Mouse (Mus musculus): Measurements from ENCODE around the gene Olfr616. TPM values are rescaled to one million over a fixed set of nuclear protein-coding genes. Genes with fewer than 3 reads are reported as not detected.
"Not testable (repeated sequence)": the region's sequence is repeated elsewhere in the genome, so short reads cannot be mapped to it uniquely, and the experiment has no call there.

The Olfr616 gene
- polyA plus RNA-seq (2016; fragmentation: Nextera tagmentation; extraction: Ambion mirVana): not detected in 2 replicates

DNA sequence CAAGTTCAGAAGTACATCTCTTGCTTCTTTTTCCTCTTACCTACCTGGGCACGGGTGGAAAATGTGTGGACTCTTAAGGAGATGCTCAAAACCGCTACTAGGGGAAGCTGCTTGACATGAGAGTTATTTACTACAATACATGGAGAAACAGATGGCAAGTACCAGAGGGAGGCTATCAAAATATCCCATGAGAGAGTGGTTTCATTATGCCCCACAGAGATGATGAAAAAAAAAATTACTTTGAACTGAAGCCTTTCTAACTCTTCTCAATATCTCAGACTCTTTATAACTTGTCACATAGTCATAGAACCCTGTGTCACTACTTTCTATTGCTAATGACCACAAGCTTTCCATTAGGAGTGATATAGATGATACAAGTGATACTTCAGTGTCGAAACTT is at the start of gene Olfr616:
Gene Olfr616 (minus strand): TSS at position 101 of the 400 bp plus-strand sequence.
- Histone ChIP-seq H3K4me2 (replicated peaks) (no peak within 1 kb of the TSS), H3K4me1 (no peaks in the 10 kb centered on the region), H3K27me3 (no peaks in the 10 kb centered on the region), H3K27ac (replicated peaks) (no peak within 1 kb of the TSS), H3K9ac (replicated peaks) (no peak within 1 kb of the TSS), H3K4me3 (no peak within 1 kb of the TSS), H3K9me3 (no peaks in the 10 kb centered on the region), H3K36me3 (no peaks in the 10 kb centered on the region)
- 75% methylated on average over 3 of the region's 3 CpGs for WGBS
- ATAC-seq (ENCODE audit: low FRiP score, low read depth): no peak

GRCm38 (mm10) chr7:103612434-103612833 is 43.5 kb upstream of the Olfr616 start, which contains the start of gene Olfr620:
Gene Olfr620, minus strand, starts transcription at chr7:103612534.
- H3K4me3 ChIP-seq: no peak within 1 kb of the TSS
- no peaks in the 10 kb centered on the region for H3K9me3 ChIP-seq
- H3K4me2 ChIP-seq (replicated peaks): no peak within 1 kb of the TSS
- H3K27me3 ChIP-seq: no peaks in the 10 kb centered on the region
- no peak for ATAC-seq (ENCODE audit: low FRiP score, low read depth)
- no peak within 1 kb of the TSS for H3K27ac ChIP-seq (replicated peaks)
- WGBS: 72% methylated on average over 2 of the region's 2 CpGs
- no peaks in the 10 kb centered on the region for H3K36me3 ChIP-seq
- H3K4me1 ChIP-seq: no peaks in the 10 kb centered on the region
- no peak within 1 kb of the TSS for H3K9ac ChIP-seq (replicated peaks)

GRCm38 (mm10) chr7:103607425-103607824 is 38.5 kb upstream of the Olfr616 start:
- Histone ChIP-seq H3K27me3 (no peaks in the 10 kb centered on the region), H3K9me3 (no peaks in the 10 kb centered on the region), H3K9ac (replicated peaks) (no peak overlapping the region), H3K4me2 (replicated peaks) (no peak overlapping the region), H3K36me3 (no peaks in the 10 kb centered on the region), H3K27ac (replicated peaks) (no peak overlapping the region), H3K4me1 (no peaks in the 10 kb centered on the region), H3K4me3 (no peak overlapping the region)
- 80% methylated on average over 2 of the region's 2 CpGs for WGBS
- no peak for ATAC-seq (ENCODE audit: low FRiP score, low read depth)

DNA sequence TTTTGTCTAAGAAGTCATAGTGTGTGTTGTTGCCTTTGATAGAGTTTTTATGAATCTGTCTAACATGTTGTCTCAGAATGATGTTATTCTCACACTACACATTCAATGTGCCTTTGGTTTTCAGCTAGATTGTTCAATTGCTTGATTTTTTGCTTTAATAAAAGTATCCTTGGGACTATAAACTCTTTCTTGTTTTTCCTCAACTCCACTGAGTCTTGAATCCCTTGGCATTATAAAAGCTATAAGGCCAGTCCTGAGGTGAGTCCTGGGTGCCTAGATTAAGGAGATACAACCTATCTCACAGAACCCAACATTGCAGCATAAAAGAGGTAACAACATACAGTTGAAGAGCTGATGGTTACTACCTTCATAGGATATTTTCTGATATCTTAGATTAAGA is 31.3 kb upstream of the Olfr616 start, which contains the start of gene Olfr619:
Gene Olfr619 (plus strand): TSS at position 301 of the 400 bp plus-strand sequence.
- Histone ChIP-seq H3K4me2 (replicated peaks) (no peak within 1 kb of the TSS), H3K36me3 (no peaks in the 10 kb centered on the region), H3K27ac (replicated peaks) (no peak within 1 kb of the TSS), H3K9me3 (no peaks in the 10 kb centered on the region), H3K27me3 (no peaks in the 10 kb centered on the region), H3K4me1 (no peaks in the 10 kb centered on the region), H3K9ac (replicated peaks) (no peak within 1 kb of the TSS), H3K4me3 (no peak within 1 kb of the TSS)
- no peak for ATAC-seq (ENCODE audit: low FRiP score, low read depth)

DNA sequence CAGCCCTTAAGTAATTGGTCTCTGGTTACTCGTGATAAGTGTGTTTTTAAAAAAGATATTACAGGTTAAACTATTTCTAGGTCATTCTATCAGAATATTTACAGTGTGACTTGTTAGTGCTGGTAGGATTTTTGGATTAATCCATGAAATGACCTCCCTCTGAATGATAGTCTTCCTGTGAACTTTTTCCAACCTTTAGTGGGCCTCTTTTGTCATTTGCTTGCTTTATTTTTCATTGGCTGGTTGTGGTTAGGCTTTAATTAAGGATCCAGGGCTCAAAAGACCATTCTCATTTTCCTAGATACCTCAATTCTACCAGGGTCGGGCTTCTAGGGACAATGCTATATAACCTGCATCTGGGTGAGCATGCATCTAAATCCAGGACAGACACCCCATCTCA is 20.9 kb upstream of the Olfr616 start, which contains the start of gene Olfr618:
Gene Olfr618 (plus strand): TSS at position 301 of the 400 bp plus-strand sequence.
- ATAC-seq (ENCODE audit: low FRiP score, low read depth): no peak
- no peaks in the 10 kb centered on the region for H3K36me3 ChIP-seq
- H3K4me3 ChIP-seq: no peak within 1 kb of the TSS
- no peaks in the 10 kb centered on the region for H3K4me1 ChIP-seq
- no peaks in the 10 kb centered on the region for H3K9me3 ChIP-seq
- no peak within 1 kb of the TSS for H3K27ac ChIP-seq (replicated peaks)
- H3K4me2 ChIP-seq (replicated peaks): no peak within 1 kb of the TSS
- no peaks in the 10 kb centered on the region for H3K27me3 ChIP-seq
- no peak within 1 kb of the TSS for H3K9ac ChIP-seq (replicated peaks)
- 64% methylated on average over 2 of the region's 2 CpGs for WGBS

DNA sequence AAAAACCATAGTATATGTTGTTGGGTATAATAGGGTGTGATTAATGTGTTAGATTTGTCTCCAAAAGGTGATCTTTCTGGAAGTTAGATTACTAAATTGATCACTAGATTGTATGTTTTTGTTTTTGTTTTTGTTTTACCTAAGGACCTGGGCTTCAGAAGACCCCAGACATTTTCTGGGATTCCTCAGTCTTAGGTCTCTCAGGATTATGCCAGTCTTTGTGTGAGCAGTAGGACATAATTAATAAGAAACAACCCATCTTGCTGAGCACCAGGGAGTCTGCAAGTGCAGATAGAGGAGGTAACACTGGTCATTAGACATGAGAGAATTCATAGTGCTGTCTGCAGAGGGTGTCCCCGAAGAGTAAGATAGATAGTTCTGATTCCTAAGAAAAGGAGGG is 3.8 kb upstream of the Olfr616 start, which contains the start of gene Olfr617:
Gene Olfr617 (plus strand): TSS at position 301 of the 400 bp plus-strand sequence.
- Histone ChIP-seq H3K9me3 (no peaks in the 10 kb centered on the region), H3K27ac (replicated peaks) (no peak within 1 kb of the TSS), H3K36me3 (no peaks in the 10 kb centered on the region), H3K4me1 (no peaks in the 10 kb centered on the region), H3K4me3 (no peak within 1 kb of the TSS), H3K9ac (replicated peaks) (no peak within 1 kb of the TSS), H3K27me3 (no peaks in the 10 kb centered on the region), H3K4me2 (replicated peaks) (no peak within 1 kb of the TSS)
- 82% methylated on average over 1 of the region's 1 CpGs for WGBS
- no peak for ATAC-seq (ENCODE audit: low FRiP score, low read depth)

GRCm38 (mm10) chr7:103555779-103556178 is 13.2 kb downstream of the Olfr616 start, which contains the start of gene Olfr615:
Gene Olfr615, plus strand, starts transcription at chr7:103556079.
- H3K4me3 ChIP-seq: no peak within 1 kb of the TSS
- no peaks in the 10 kb centered on the region for H3K4me1 ChIP-seq
- H3K4me2 ChIP-seq (replicated peaks): no peak within 1 kb of the TSS
- no peak within 1 kb of the TSS for H3K27ac ChIP-seq (replicated peaks)
- no peak within 1 kb of the TSS for H3K9ac ChIP-seq (replicated peaks)
- H3K9me3 ChIP-seq: no peaks in the 10 kb centered on the region
- H3K36me3 ChIP-seq: no peaks in the 10 kb centered on the region
- 85% methylated on average over 2 of the region's 2 CpGs for WGBS
- no peak for ATAC-seq (ENCODE audit: low FRiP score, low read depth)
- no peaks in the 10 kb centered on the region for H3K27me3 ChIP-seq

DNA sequence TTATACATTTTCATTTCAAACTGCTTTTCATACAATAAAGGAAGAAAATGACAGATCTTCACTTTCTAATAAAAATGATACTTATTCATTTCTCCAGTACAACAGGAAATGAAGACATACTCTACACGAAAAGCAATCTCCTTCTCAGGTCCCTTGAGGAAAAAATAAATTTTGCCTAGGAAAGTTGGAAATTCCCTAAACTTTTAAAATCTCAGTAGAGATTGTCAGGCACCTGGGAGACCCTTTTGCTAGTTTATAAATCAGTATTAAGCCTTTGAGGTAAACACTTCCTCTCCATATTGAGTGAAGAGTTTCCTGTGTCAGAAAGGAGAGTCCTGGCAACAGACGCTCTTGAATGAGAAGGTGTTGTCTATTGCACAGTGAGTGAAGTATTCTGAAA is 21.2 kb downstream of the Olfr616 start, which contains the start of gene Olfr613:
Gene Olfr613 (plus strand): TSS at position 301 of the 400 bp plus-strand sequence.
- no peaks in the 10 kb centered on the region for H3K4me1 ChIP-seq
- H3K36me3 ChIP-seq: no peaks in the 10 kb centered on the region
- 89% methylated on average over 2 of the region's 2 CpGs for WGBS
- ATAC-seq (ENCODE audit: low FRiP score, low read depth): no peak
- H3K9me3 ChIP-seq: no peaks in the 10 kb centered on the region
- no peak within 1 kb of the TSS for H3K4me2 ChIP-seq (replicated peaks)
- H3K27me3 ChIP-seq: no peaks in the 10 kb centered on the region
- H3K27ac ChIP-seq (replicated peaks): no peak within 1 kb of the TSS
- no peak within 1 kb of the TSS for H3K4me3 ChIP-seq
- no peak within 1 kb of the TSS for H3K9ac ChIP-seq (replicated peaks)

DNA sequence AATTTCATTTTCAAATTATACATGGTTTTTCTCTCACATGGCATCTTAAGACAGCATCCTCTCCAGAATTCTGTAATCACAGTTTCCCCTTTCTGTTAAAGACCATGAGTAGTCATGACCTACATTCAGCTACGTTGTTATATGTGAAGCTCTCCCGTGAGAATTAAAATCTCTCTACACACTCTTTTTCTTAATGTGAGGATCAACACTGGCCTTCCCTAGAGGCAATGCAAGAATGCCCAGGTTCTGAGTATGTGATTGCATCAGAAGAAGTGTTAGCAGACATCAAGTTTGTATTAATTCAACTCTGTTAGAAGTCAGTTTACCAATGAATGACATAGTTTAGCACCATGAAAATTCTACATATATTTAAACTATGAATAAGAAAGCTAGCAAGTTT is 26.3 kb downstream of the Olfr616 start, which contains the start of gene Olfr612:
Gene Olfr612 (minus strand): TSS at position 101 of the 400 bp plus-strand sequence.
- not testable (repeated sequence) for H3K9me3 ChIP-seq; H3K9ac ChIP-seq (replicated peaks); H3K27me3 ChIP-seq; H3K27ac ChIP-seq (replicated peaks); H3K4me2 ChIP-seq (replicated peaks); ATAC-seq (ENCODE audit: low FRiP score, low read depth); H3K36me3 ChIP-seq; H3K4me1 ChIP-seq; H3K4me3 ChIP-seq
- 86% methylated on average over 2 of the region's 2 CpGs for WGBS

GRCm38 (mm10) chr7:103520746-103521145 is 48.2 kb downstream of the Olfr616 start, which contains the start of gene Olfr611:
Gene Olfr611, minus strand, starts transcription at chr7:103520846.
- not testable (repeated sequence) for H3K9me3 ChIP-seq; H3K9ac ChIP-seq (replicated peaks); H3K4me3 ChIP-seq; H3K27me3 ChIP-seq; ATAC-seq (ENCODE audit: low FRiP score, low read depth); H3K4me2 ChIP-seq (replicated peaks); H3K36me3 ChIP-seq; H3K4me1 ChIP-seq; H3K27ac ChIP-seq (replicated peaks)
- 69% methylated on average over 1 of the region's 1 CpGs for WGBS

Small RNA genes within 50 kb of the gene (microRNA-seq; reads per million reads assigned to microRNA genes)
- not detected for gene Gm26506

Other genes with a start within 250 kb of the Olfr616 start
- not detected in 2 replicates for gene Olfr598, start 245.6 kb downstream of the Olfr616 start, polyA plus RNA-seq (2016; fragmentation: Nextera tagmentation; extraction: Ambion mirVana)
- not detected in 2 replicates for gene Olfr599, start 233.2 kb downstream of the Olfr616 start, polyA plus RNA-seq (2016; fragmentation: Nextera tagmentation; extraction: Ambion mirVana)
- gene Olfr600, start 219.5 kb downstream of the Olfr616 start, polyA plus RNA-seq (2016; fragmentation: Nextera tagmentation; extraction: Ambion mirVana): not detected in 2 replicates
- gene Olfr601, start 206.5 kb downstream of the Olfr616 start, polyA plus RNA-seq (2016; fragmentation: Nextera tagmentation; extraction: Ambion mirVana): not detected in 2 replicates
- gene Olfr603, start 183.0 kb downstream of the Olfr616 start, polyA plus RNA-seq (2016; fragmentation: Nextera tagmentation; extraction: Ambion mirVana): not detected in 2 replicates
- not detected in 2 replicates for gene Usp17lc, start 154.1 kb downstream of the Olfr616 start, polyA plus RNA-seq (2016; fragmentation: Nextera tagmentation; extraction: Ambion mirVana)
- gene Olfr605, start 123.7 kb downstream of the Olfr616 start, polyA plus RNA-seq (2016; fragmentation: Nextera tagmentation; extraction: Ambion mirVana): not detected in 2 replicates
- not detected in 2 replicates for gene Olfr606, start 120.1 kb downstream of the Olfr616 start, polyA plus RNA-seq (2016; fragmentation: Nextera tagmentation; extraction: Ambion mirVana)
- not detected in 2 replicates for gene Olfr607, start 105.0 kb downstream of the Olfr616 start, polyA plus RNA-seq (2016; fragmentation: Nextera tagmentation; extraction: Ambion mirVana)
- not detected in 2 replicates for gene Olfr608, start 99.3 kb downstream of the Olfr616 start, polyA plus RNA-seq (2016; fragmentation: Nextera tagmentation; extraction: Ambion mirVana)
- gene Olfr609, start 71.1 kb downstream of the Olfr616 start, polyA plus RNA-seq (2016; fragmentation: Nextera tagmentation; extraction: Ambion mirVana): not detected in 2 replicates
- gene Olfr610, start 57.0 kb downstream of the Olfr616 start, polyA plus RNA-seq (2016; fragmentation: Nextera tagmentation; extraction: Ambion mirVana): not detected in 2 replicates
- not detected in 2 replicates for gene Olfr611, start 48.3 kb downstream of the Olfr616 start, polyA plus RNA-seq (2016; fragmentation: Nextera tagmentation; extraction: Ambion mirVana)
- not detected in 2 replicates for gene Olfr612, start 26.4 kb downstream of the Olfr616 start, polyA plus RNA-seq (2016; fragmentation: Nextera tagmentation; extraction: Ambion mirVana)
- gene Olfr613, start 21.1 kb downstream of the Olfr616 start, polyA plus RNA-seq (2016; fragmentation: Nextera tagmentation; extraction: Ambion mirVana): not detected in 2 replicates
- not detected in 2 replicates for gene Olfr615, start 13.1 kb downstream of the Olfr616 start, polyA plus RNA-seq (2016; fragmentation: Nextera tagmentation; extraction: Ambion mirVana)
- gene Olfr617, start 3.9 kb upstream of the Olfr616 start, polyA plus RNA-seq (2016; fragmentation: Nextera tagmentation; extraction: Ambion mirVana): not detected in 2 replicates
- gene Olfr618, start 21.0 kb upstream of the Olfr616 start, polyA plus RNA-seq (2016; fragmentation: Nextera tagmentation; extraction: Ambion mirVana): not detected in 2 replicates
- not detected in 2 replicates for gene Olfr619, start 31.4 kb upstream of the Olfr616 start, polyA plus RNA-seq (2016; fragmentation: Nextera tagmentation; extraction: Ambion mirVana)
- not detected in 2 replicates for gene Olfr620, start 43.4 kb upstream of the Olfr616 start, polyA plus RNA-seq (2016; fragmentation: Nextera tagmentation; extraction: Ambion mirVana)
- not detected in 2 replicates for gene Olfr622, start 73.6 kb upstream of the Olfr616 start, polyA plus RNA-seq (2016; fragmentation: Nextera tagmentation; extraction: Ambion mirVana)
- not detected in 2 replicates for gene Olfr623, start 94.6 kb upstream of the Olfr616 start, polyA plus RNA-seq (2016; fragmentation: Nextera tagmentation; extraction: Ambion mirVana)
- not detected in 2 replicates for gene Olfr624, start 102.0 kb upstream of the Olfr616 start, polyA plus RNA-seq (2016; fragmentation: Nextera tagmentation; extraction: Ambion mirVana)
- gene Olfr625-ps1, start 113.6 kb upstream of the Olfr616 start, polyA plus RNA-seq (2016; fragmentation: Nextera tagmentation; extraction: Ambion mirVana): not detected in 2 replicates
- gene Olfr243, start 145.5 kb upstream of the Olfr616 start, polyA plus RNA-seq (2016; fragmentation: Nextera tagmentation; extraction: Ambion mirVana): not detected in 2 replicates
- not detected in 2 replicates for gene Olfr628, start 161.2 kb upstream of the Olfr616 start, polyA plus RNA-seq (2016; fragmentation: Nextera tagmentation; extraction: Ambion mirVana)
- not detected in 2 replicates for gene Olfr629, start 175.8 kb upstream of the Olfr616 start, polyA plus RNA-seq (2016; fragmentation: Nextera tagmentation; extraction: Ambion mirVana)
- not detected in 2 replicates for gene Olfr630, start 188.2 kb upstream of the Olfr616 start, polyA plus RNA-seq (2016; fragmentation: Nextera tagmentation; extraction: Ambion mirVana)
- gene Olfr69, start 202.5 kb upstream of the Olfr616 start, polyA plus RNA-seq (2016; fragmentation: Nextera tagmentation; extraction: Ambion mirVana): not detected in 2 replicates
- gene Olfr68, start 210.6 kb upstream of the Olfr616 start, polyA plus RNA-seq (2016; fragmentation: Nextera tagmentation; extraction: Ambion mirVana): not detected in 2 replicates
- not detected in 2 replicates for gene Olfr67, start 222.7 kb upstream of the Olfr616 start, polyA plus RNA-seq (2016; fragmentation: Nextera tagmentation; extraction: Ambion mirVana)
- gene Hbb-bt, start 244.9 kb upstream of the Olfr616 start, polyA plus RNA-seq (2016; fragmentation: Nextera tagmentation; extraction: Ambion mirVana): 769 and 928 TPM in 2 replicates

Data from midbrain, embryonic 12.5 days (tissue).